Mouse (Mus musculus): ENCODE measurements around the gene Nek9.

GRCm38 (mm10) chr12:85295506-85295905 is 43.7 kb downstream of the Nek9 start:
- TF ChIP-seq CTCF (IDR thresholded peaks at IDR 0.05; ENCODE audit: low read depth) (no peak), EP300 (IDR thresholded peaks at IDR 0.05; ENCODE audit: low read depth) (no peak)
